Mouse (Mus musculus): Measurements from ENCODE around the gene Atp1b3.

DNA sequence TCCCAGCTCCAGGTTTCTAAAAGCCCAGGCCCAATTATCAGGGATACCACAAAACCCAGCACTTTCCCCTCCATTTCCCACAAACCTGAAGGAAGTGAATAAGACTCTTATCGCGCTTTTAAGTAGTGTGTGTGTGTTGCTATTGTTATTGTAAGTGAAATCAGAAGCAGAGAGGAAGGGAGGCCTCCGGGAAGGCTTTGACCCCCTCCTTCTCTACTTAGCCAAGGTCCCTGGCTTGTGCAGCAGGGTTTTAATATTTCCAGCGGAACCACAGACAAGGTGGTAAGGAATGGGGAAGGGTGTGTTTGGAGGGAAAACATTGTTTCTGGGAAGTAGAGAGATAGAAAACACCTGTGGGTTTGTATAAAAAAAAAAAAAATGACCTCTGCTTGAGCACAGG lies 34.4 kb upstream of the Atp1b3 start:
- TF ChIP-seq POLR2A (IDR thresholded peaks at IDR 0.05; ENCODE audit: borderline replicate concordance, control insufficient read depth, low read depth, low read length), result no peak
- no peak for TF ChIP-seq CTCF (IDR thresholded peaks at IDR 0.05; ENCODE audit: control insufficient read depth, insufficient read depth, low read length)
